Mouse (Mus musculus) gastrocnemius, postnatal 4 days (tissue): ENCODE data around the gene Tmem63c. TPM values are rescaled to one million over a fixed set of nuclear protein-coding genes. Genes with fewer than 3 reads are reported as not detected.

Source experiments
- DNase-seq, 2 experiments: peaks; one replicate each; pipeline ENCODE4 v3.0.0; 2021 to 2022; ENCODE audit warnings: low spot score in 2 of 2, mixed read lengths in 2 of 2
- total RNA-seq, 2 experiments: library from RNA; stranded (reverse); gene quantifications; 2 replicates each; pipeline ENCODE4 v1.2.3; 2021

The Tmem63c gene
- total RNA-seq, 2 experiments from 2014 or later, result 0.10 to 0.16 TPM

GRCm38 (mm10) chr12:87047536-87047935, 26.4 kb downstream of the Tmem63c start:
- no peak for DNase-seq

- DNase-seq, result peak; percentile 66 to 82
Measured at GRCm38 (mm10) chr12:87052661-87053321, 31.7 kb downstream of the Tmem63c start.

GRCm38 (mm10) chr12:87054873-87055272, 33.7 kb downstream of the Tmem63c start:
- no peak for DNase-seq

- DNase-seq, result no peak
Measured at GRCm38 (mm10) chr12:87057066-87057465, 35.9 kb downstream of the Tmem63c start.

GRCm38 (mm10) chr12:87065446-87065845, 44.3 kb downstream of the Tmem63c start:
- peak in 1 of 2 experiments; percentile 24 for DNase-seq

- DNase-seq, result peak in 1 of 2 experiments; percentile 27
Measured at GRCm38 (mm10) chr12:87066429-87066828, 45.3 kb downstream of the Tmem63c start.

- no peak for DNase-seq
Measured at GRCm38 (mm10) chr12:87070520-87070919, 49.4 kb downstream of the Tmem63c start.

GRCm38 (mm10) chr12:87076610-87077009, 55.5 kb downstream of the Tmem63c start:
- no peak for DNase-seq

- DNase-seq, result no peak
Measured at GRCm38 (mm10) chr12:87082797-87083196, 61.7 kb downstream of the Tmem63c start.

GRCm38 (mm10) chr12:87087236-87087635, 66.1 kb downstream of the Tmem63c start:
- no peak for DNase-seq

- DNase-seq, result no peak
Measured at GRCm38 (mm10) chr12:87088331-87088730, 67.2 kb downstream of the Tmem63c start.

- no peak for DNase-seq
Measured at GRCm38 (mm10) chr12:87089255-87089654, 68.1 kb downstream of the Tmem63c start.

- DNase-seq, result no peak
Measured at GRCm38 (mm10) chr12:87089701-87090100, 68.6 kb downstream of the Tmem63c start.

- DNase-seq, result no peak
Measured at GRCm38 (mm10) chr12:87091916-87092315, 70.8 kb downstream of the Tmem63c start.

- DNase-seq, result no peak
Measured at GRCm38 (mm10) chr12:87093249-87093648, 72.1 kb downstream of the Tmem63c start.

- DNase-seq, result no peak
Measured at GRCm38 (mm10) chr12:87093671-87094070, 72.5 kb downstream of the Tmem63c start.

- no peak for DNase-seq
Measured at GRCm38 (mm10) chr12:87100331-87100730, 79.2 kb downstream of the Tmem63c start.

GRCm38 (mm10) chr12:87102165-87102631, 81.1 kb downstream of the Tmem63c start, which contains the start of gene Ngb:
Gene Ngb (minus strand): TSS chr12:87102539.
- DNase-seq, result no peak

- DNase-seq, result no peak
Measured at GRCm38 (mm10) chr12:87103471-87103870, 82.3 kb downstream of the Tmem63c start.

- no peak for DNase-seq
Measured at GRCm38 (mm10) chr12:87104796-87105195, 83.7 kb downstream of the Tmem63c start.

- no peak for DNase-seq
Measured at GRCm38 (mm10) chr12:87107357-87107977, 86.3 kb downstream of the Tmem63c start.

GRCm38 (mm10) chr12:87121918-87122589, 100.9 kb downstream of the Tmem63c start:
- DNase-seq, result no peak
